Mouse (Mus musculus) liver, adult 2 months (tissue): ENCODE results near the gene Smurf2. TPM values are rescaled to one million over a fixed set of nuclear protein-coding genes. Genes with fewer than 3 reads are reported as not detected.

Source experiments
- DNase-seq: peaks from one replicate; pipeline ENCODE4 v3.0.0-alpha.2; 2011; ENCODE audit warnings: low read depth, low spot score; ENCODE audit errors: extremely low read depth
- H3K27ac ChIP-seq: fragments of 200-500 bp; replicated peaks from 2 replicates; pipeline ENCODE4 v1.5.1; 2012; ENCODE audit warnings: low read depth, mild to moderate bottlenecking, control low read depth, inconsistent platforms, low read length; ENCODE audit not compliant: insufficient read depth
- H3K27me3 ChIP-seq: fragments of 200-500 bp; 2 replicates; pipeline ENCODE4 v1.6.1; 2012; ENCODE audit warnings: mild to moderate bottlenecking, moderate library complexity, low read length, inconsistent platforms; ENCODE audit not compliant: control insufficient read depth, insufficient read depth
- H3K36me3 ChIP-seq: fragments of 200-500 bp; 2 replicates; pipeline ENCODE4 v1.6.1; 2012; ENCODE audit warnings: low read length, inconsistent platforms; ENCODE audit not compliant: control insufficient read depth, insufficient read depth
- H3K4me1 ChIP-seq: fragments of 200-500 bp; 2 replicates; pipeline ENCODE4 v1.6.1; 2011; ENCODE audit warnings: low read length; ENCODE audit not compliant: control insufficient read depth, insufficient read depth
- H3K4me3 ChIP-seq: fragments of 200-500 bp; 2 replicates; pipeline ENCODE4 v1.5.1; 2011; ENCODE audit warnings: low read depth, mild to moderate bottlenecking, control low read depth, low read length, moderate library complexity; ENCODE audit not compliant: insufficient read depth
- H3K79me2 ChIP-seq: fragments of 200-500 bp; 2 replicates; pipeline ENCODE4 v1.6.1; 2012; ENCODE audit warnings: inconsistent platforms, mild to moderate bottlenecking, low read length, moderate library complexity; ENCODE audit not compliant: control insufficient read depth, insufficient read depth
- H3K9ac ChIP-seq: fragments of 200-500 bp; 2 replicates; pipeline ENCODE4 v1.6.1; 2012; ENCODE audit warnings: low read depth, mild to moderate bottlenecking, control low read depth, inconsistent platforms, low read length
- CTCF ChIP-seq: fragments of 200-500 bp; IDR thresholded peaks from 2 replicates; pipeline ENCODE4 v1.5.1; 2011; ENCODE audit warnings: low read depth, low read length, control low read depth
- POLR2A ChIP-seq: fragments of 200-500 bp; IDR thresholded peaks from 2 replicates; pipeline ENCODE4 v1.6.1; 2011; ENCODE audit warnings: low read length, control low read depth; ENCODE audit not compliant: insufficient read depth; ENCODE audit errors: extremely low read depth
- WGBS: fragments of 180-500 bp; shearing (Covaris S2); methylation state at CpG from one replicate; pipeline ENCODE4 v1.1.7; 2018; 5-methylcytosine and 5-hydroxymethylcytosine counted together
- polyA plus RNA-seq: library from polyadenylated mRNA; depleted of rRNA; stranded (reverse); fragments of >200 nt; gene quantifications from 2 replicates; pipeline ENCODE4 v1.2.3, GENCODE M21; 2012
- total RNA-seq: library from RNA; depleted of rRNA; stranded (reverse); fragments of >200 nt; gene quantifications from 2 replicates; pipeline ENCODE4 v1.2.3, GENCODE M21; 2014

Gene Smurf2
- total and polyA plus RNA-seq, 2 experiments: 7.2 to 29.9 TPM

DNA sequence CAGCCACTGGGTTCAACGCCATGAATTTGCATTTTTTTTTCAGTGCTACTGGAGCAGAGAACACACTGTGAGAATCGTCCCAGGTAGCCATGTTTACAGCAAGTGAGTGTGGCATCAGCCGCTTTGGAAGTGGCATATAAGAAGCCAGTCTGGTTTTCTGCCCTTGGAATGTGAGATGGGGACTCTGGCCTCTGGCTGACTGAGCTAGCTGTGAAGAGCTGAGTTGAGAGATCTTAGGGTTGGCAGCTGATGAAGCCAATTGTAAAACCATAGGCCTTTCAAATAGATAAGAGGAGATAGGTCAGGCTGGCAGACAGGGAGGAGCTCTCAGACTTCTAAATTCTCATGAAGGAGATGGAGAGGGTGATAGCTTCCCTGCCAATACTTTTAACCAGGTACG lies 6.2 kb upstream of the Smurf2 start:
- TF ChIP-seq CTCF (no peak), POLR2A (no peak)
- H3K27ac ChIP-seq: peak overlapping the region; percentile 94
- no peaks in the 10 kb centered on the region for H3K27me3 ChIP-seq
- no peak overlapping the region for H3K4me3 ChIP-seq
- H3K4me1 ChIP-seq: peaks cover 12% of the 10 kb centered on the region
- H3K9ac ChIP-seq: no peak overlapping the region
- peak; percentile 73 for DNase-seq
- H3K79me2 ChIP-seq: no peaks in the 10 kb centered on the region
- WGBS: 69% methylated on average over 4 of the region's 4 CpGs
- no peaks in the 10 kb centered on the region for H3K36me3 ChIP-seq

DNA sequence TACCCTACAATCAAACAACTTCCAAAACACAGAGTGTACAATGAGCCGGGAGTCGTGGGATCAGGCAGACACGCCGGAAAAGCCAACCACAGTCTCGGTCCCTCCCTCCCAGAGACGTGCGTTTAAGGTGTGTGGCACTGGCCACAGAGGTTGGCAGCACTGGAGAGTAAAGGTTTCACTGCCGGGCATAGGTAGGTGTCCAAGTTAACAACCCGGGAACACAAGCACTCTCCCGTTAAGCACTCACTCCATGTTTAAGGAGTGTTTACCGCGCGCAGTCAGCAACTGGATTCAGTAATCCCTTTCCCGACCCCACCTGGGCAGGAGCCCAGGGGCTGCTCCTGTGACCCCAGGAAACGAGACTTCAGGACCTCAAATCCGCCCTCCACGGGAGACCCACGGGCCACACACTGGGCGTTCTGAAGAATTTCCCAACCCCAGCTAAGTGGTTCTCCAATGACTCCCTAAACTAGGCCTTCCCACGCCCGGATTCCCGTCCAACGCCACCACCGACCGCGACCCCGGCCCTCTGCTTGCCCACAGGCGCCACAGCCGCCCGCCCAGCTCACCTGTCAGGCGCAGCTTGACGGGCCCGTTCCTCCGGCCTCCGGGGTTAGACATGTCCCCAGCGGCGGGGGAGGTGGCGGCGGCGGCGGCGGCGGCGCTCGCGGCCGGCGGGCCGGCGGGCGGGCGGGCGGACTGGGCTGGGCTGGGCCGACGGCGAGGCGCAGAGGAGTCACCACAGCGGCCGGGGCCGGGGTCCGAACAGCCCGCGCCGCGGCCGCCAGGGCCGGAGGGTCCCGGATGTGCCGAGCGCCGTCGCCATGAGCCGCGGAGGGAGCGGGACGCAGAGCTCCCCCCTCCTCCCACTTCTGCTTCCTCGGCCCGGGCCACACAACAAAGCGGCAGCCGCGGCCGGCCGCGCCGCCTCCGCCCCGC lies 634 bp downstream of the Smurf2 start:
- H3K36me3 ChIP-seq: no peaks in the 10 kb centered on the region
- 0 out of 2 replicates have a peak, but pooled peaks have one; percentile 32 for TF ChIP-seq POLR2A
- TF ChIP-seq CTCF: no peak
- peak overlapping the region; percentile 97 for H3K4me3 ChIP-seq
- H3K79me2 ChIP-seq: peaks cover 16% of the 10 kb centered on the region
- DNase-seq: peak; percentile 86
- peaks cover 10% of the 10 kb centered on the region for H3K4me1 ChIP-seq
- H3K9ac ChIP-seq: peak overlapping the region; percentile 98
- WGBS: under 1% methylated on average over 83 of the region's 87 CpGs
- H3K27ac ChIP-seq: peak overlapping the region; percentile 97
- no peaks in the 10 kb centered on the region for H3K27me3 ChIP-seq

DNA sequence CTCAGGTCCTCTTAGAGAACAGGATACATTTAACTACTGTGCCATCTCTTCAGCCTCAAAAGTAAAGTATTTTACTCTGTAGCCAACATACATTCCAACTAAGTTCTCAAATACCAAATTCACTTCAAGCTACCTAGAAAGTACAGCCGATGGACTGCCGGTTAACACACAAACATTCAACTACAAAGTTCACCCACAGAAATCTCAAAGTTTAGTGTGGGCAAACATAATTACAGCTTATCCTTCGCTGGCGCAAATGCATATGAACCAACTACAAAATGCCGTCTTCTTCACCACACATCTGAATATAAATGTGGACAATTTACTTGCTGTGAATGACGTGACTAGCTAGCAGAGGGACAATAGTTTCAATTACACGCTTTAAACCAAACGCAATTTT lies 1.6 kb downstream of the Smurf2 start:
- peak overlapping the region; percentile 97; the same call in 1 of the 2 replicates for H3K27ac ChIP-seq
- H3K4me3 ChIP-seq: peak overlapping the region; percentile 97
- 3% methylated on average over 8 of the region's 8 CpGs for WGBS
- DNase-seq: peak; percentile 69
- H3K36me3 ChIP-seq: peaks cover 1% of the 10 kb centered on the region; the same call in 1 of the 2 replicates
- H3K79me2 ChIP-seq: peaks cover 23% of the 10 kb centered on the region
- TF ChIP-seq POLR2A (no peak), CTCF (no peak)
- H3K9ac ChIP-seq: peak overlapping the region; percentile 98
- H3K4me1 ChIP-seq: peaks cover 11% of the 10 kb centered on the region
- no peaks in the 10 kb centered on the region for H3K27me3 ChIP-seq

DNA sequence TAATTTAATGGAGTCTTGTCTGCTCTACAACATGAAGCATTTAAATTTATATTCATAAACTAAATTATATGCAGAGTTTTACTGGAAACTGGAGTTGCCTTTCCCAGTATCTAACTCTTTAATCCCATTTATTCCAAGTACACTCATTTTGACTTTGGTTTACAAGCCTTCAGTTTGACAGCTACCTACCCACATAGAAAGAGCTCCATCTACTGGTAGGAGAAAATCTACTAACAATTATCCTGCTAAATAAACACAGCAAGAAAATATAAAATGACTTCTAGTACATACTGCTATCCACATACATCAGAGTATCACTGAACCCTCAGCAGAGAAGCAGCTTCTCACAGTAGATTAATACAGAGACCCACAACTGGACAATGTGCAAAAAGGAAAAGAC lies 9.3 kb downstream of the Smurf2 start:
- peaks cover 33% of the 10 kb centered on the region for H3K79me2 ChIP-seq
- TF ChIP-seq POLR2A: no peak
- 0 out of 2 replicates have a peak, but pooled peaks have one; percentile 4 for TF ChIP-seq CTCF
- peaks cover 1% of the 10 kb centered on the region for H3K36me3 ChIP-seq
- H3K4me3 ChIP-seq: no peak overlapping the region
- no peak overlapping the region for H3K27ac ChIP-seq
- H3K9ac ChIP-seq: no peak overlapping the region
- peak; percentile 66 for DNase-seq
- H3K27me3 ChIP-seq: no peaks in the 10 kb centered on the region
- H3K4me1 ChIP-seq: peaks cover 11% of the 10 kb centered on the region

DNA sequence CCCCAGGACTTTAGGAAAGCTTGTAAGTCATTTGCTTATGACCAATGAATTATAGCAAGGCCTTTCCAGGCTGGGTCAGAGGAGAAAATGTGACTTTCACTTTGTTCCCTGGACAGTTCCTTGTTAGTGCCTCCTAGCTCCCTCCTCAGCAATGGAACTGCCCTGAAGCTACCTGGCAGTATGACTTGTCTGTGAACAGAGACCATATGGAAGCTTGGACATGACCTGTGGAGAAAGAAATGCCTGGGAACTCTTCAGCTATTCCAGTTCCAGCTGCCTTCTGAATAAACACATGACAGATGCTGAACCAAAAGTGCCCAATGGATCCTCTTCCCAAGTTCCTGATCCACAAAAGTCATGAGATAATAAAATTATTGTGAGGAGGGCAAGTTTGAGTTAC lies 12.5 kb downstream of the Smurf2 start:
- TF ChIP-seq CTCF (no peak), POLR2A (no peak)
- H3K4me3 ChIP-seq: no peak overlapping the region
- H3K27ac ChIP-seq: no peak overlapping the region
- H3K9ac ChIP-seq: no peak overlapping the region
- H3K79me2 ChIP-seq: peaks cover 33% of the 10 kb centered on the region
- H3K4me1 ChIP-seq: peaks cover 12% of the 10 kb centered on the region; the same call in 1 of the 2 replicates
- H3K36me3 ChIP-seq: no peaks in the 10 kb centered on the region; the same call in 1 of the 2 replicates
- no peak for DNase-seq
- no peaks in the 10 kb centered on the region for H3K27me3 ChIP-seq

DNA sequence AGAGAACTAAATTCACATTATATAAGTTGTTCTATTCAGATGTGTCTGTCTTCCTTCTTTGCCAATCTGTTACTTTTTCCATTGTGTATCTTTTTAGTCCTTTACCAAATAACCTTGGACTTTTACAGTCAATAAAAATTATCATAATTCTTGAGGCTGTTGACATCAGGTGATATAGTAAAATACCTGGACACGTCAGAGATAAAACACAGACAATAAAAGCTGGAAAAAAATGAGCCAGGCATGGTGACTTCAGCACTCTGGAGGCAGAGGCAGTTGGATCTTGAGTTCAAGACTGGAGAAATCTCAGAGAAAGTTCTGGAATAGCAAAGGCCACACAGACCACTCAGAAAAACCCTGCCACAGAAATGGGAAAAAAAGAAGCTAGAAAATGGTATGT lies 13.3 kb downstream of the Smurf2 start:
- H3K27me3 ChIP-seq: no peaks in the 10 kb centered on the region
- H3K4me3 ChIP-seq: no peak overlapping the region
- TF ChIP-seq CTCF (no peak), POLR2A (no peak)
- no peak for DNase-seq
- 27% methylated on average over 1 of the region's 1 CpGs for WGBS
- H3K36me3 ChIP-seq: no peaks in the 10 kb centered on the region; the same call in 1 of the 2 replicates
- H3K79me2 ChIP-seq: peaks cover 35% of the 10 kb centered on the region
- H3K4me1 ChIP-seq: peaks cover 17% of the 10 kb centered on the region; the same call in 1 of the 2 replicates
- no peak overlapping the region for H3K9ac ChIP-seq
- no peak overlapping the region for H3K27ac ChIP-seq
